Mouse (Mus musculus) ES-E14 (cell line): ENCODE measurements at regions not wholly inside any gene's neighbourhood (a gene's known extent, or its start where the extent isn't known, plus 50 kb on each side); places are given as distances from the start of the nearest gene placed in this dataset.

Experiments used
- DNase-seq: peaks from one replicate; pipeline ENCODE4 v3.0.0-alpha.2; 2013; ENCODE audit warnings: low read depth, low spot score
- H3K27ac ChIP-seq: 2 replicates; pipeline ENCODE4 v1.5.1; 2012; ENCODE audit warnings: low read depth, mild to moderate bottlenecking, low read length, moderate library complexity, mixed read lengths; ENCODE audit not compliant: poor library complexity, insufficient read depth, severe bottlenecking
- H3K36me3 ChIP-seq: 2 replicates; pipeline ENCODE4 v1.6.1; 2012; ENCODE audit warnings: mild to moderate bottlenecking, low read length, moderate library complexity, mixed read lengths; ENCODE audit not compliant: control insufficient read depth, poor library complexity, insufficient read depth, severe bottlenecking
- H3K4me1 ChIP-seq, 2 experiments: fragments of 150-350 bp in 1 of 2; sonication (generic) in 1 of 2; 2 replicates each; pipeline ENCODE4 v1.6.1; 2012; ENCODE audit warnings: low read length in 2 of 2, mild to moderate bottlenecking in 1 of 2, mixed read lengths in 1 of 2; ENCODE audit not compliant: control insufficient read depth in 2 of 2, insufficient read depth in 2 of 2, poor library complexity in 1 of 2
- H3K4me3 ChIP-seq, 2 experiments: fragments of 150-350 bp in 1 of 2; sonication (generic) in 1 of 2; 2 replicates each; pipeline ENCODE4 v1.5.1; 2012; ENCODE audit warnings: low read length in 2 of 2, low read depth in 1 of 2, mild to moderate bottlenecking in 1 of 2, mixed read lengths in 1 of 2; ENCODE audit not compliant: insufficient read depth in 1 of 2, poor library complexity in 1 of 2, severe bottlenecking in 1 of 2
- H3K9ac ChIP-seq: 2 replicates; pipeline ENCODE4 v1.6.1; 2012; ENCODE audit warnings: low read depth, mild to moderate bottlenecking, low read length, mixed read lengths; ENCODE audit not compliant: poor library complexity, insufficient read depth, severe bottlenecking
- H3K9me3 ChIP-seq: fragments of 150-350 bp; sonication (generic); 2 replicates; pipeline ENCODE4 v1.6.1; 2012; ENCODE audit warnings: low read depth, mild to moderate bottlenecking, low read length; ENCODE audit not compliant: control insufficient read depth, insufficient read depth
- CHD2 ChIP-seq: IDR thresholded peaks from 2 replicates; pipeline ENCODE4 v1.6.1; 2014; ENCODE audit warnings: mild to moderate bottlenecking, low read depth, low read length, inconsistent platforms
- HCFC1 ChIP-seq: IDR thresholded peaks from 2 replicates; pipeline ENCODE4 v1.6.1; 2012; ENCODE audit warnings: low read length, inconsistent platforms, borderline replicate concordance; ENCODE audit not compliant: insufficient read depth
- MAFK ChIP-seq: IDR thresholded peaks from 2 replicates; pipeline ENCODE4 v1.6.1; 2014; ENCODE audit warnings: mild to moderate bottlenecking, low read depth, low read length, inconsistent platforms; ENCODE audit not compliant: insufficient read depth
- ZC3H11A ChIP-seq: IDR thresholded peaks from 2 replicates; pipeline ENCODE4 v1.6.1; 2012; ENCODE audit warnings: low read depth, mild to moderate bottlenecking, inconsistent platforms, low read length, borderline replicate concordance
- ZNF384 ChIP-seq: IDR thresholded peaks from 2 replicates; pipeline ENCODE4 v1.6.1; 2012; ENCODE audit warnings: low read depth, low read length, inconsistent platforms
- in situ Hi-C, 2 experiments: fragments of 600-800 bp; cut with MboI; formaldehyde crosslinking; loops; one replicate each; pipeline ENCODE4 v1.15.1; 2025; ENCODE audit warnings: low sequenced_read_pairs in 2 of 2, inconsistent platforms in 1 of 2; ENCODE audit not compliant: unreplicated experiment in 2 of 2

- no peaks in the 10 kb centered on the region; a peak in 1 of 4 replicates for H3K4me1 ChIP-seq
- no peak overlapping the region for H3K9ac ChIP-seq
- in situ Hi-C loops = no loop called here
- H3K36me3 ChIP-seq = no peaks in the 10 kb centered on the region
- no peak overlapping the region for H3K4me3 ChIP-seq
- no peak for DNase-seq
- H3K9me3 ChIP-seq = no peaks in the 10 kb centered on the region
- no peak for TF ChIP-seq CHD2
- no peak for TF ChIP-seq HCFC1
- no peak for TF ChIP-seq MAFK
- no peak for TF ChIP-seq ZC3H11A
- TF ChIP-seq ZNF384 = no peak
- no peak overlapping the region for H3K27ac ChIP-seq
Measured at GRCm38 (mm10) chr17:49226016-49226400, 202.2 kb upstream of the Mocs1 start.

DNA sequence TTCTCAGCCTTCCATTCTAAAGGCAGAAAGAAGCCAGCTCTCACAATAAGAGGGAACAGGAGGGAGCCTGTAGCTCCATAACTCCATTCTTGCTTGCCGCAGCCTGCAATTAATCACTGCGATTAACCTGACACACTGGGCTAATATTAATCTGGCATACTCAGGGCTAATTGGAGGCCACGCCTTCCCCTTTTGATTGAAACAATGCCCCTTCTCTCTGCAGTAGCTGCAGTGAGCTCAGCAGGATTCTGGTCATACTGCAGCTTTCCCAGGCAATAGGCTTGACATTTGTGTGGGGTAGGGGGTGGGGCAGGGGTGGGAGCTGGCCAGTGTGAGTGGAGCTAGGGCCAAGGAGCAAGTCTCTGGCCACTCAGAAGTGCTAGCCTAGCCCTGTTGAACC is 196.9 kb upstream of the Mocs1 start:
- Histone ChIP-seq H3K9me3 (no peaks in the 10 kb centered on the region), H3K4me3 (no peak overlapping the region), H3K9ac (no peak overlapping the region), H3K36me3 (no peaks in the 10 kb centered on the region), H3K4me1 (no peaks in the 10 kb centered on the region), H3K27ac (no peak overlapping the region)
- in situ Hi-C loops = no loop called here
- DNase-seq = no peak
- TF ChIP-seq HCFC1 (no peak), ZNF384 (no peak), MAFK (no peak), CHD2 (no peak), ZC3H11A (no peak)

DNA sequence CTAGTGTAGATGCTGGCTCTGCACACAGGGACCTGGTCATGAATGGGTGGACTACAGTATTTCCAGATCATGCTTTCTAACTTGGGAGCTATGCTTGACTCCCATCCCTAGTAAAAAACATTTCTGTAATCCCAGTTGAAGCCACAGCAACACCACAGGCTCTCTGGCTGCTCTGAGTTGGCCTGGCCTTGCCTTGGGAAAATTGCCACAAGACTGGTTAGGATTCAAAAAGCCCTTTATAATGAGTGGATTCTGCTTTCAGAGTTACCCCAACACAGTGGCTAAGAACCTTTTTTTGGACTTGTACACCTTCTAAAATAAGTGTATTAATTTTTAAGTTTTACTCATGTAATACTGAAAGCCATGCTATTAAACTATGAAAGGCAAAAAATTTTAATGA is 188.1 kb upstream of the Mocs1 start:
- H3K4me3 ChIP-seq = no peak overlapping the region
- in situ Hi-C loops = no loop called here
- H3K27ac ChIP-seq = no peak overlapping the region
- TF ChIP-seq ZNF384 (no peak), HCFC1 (no peak), CHD2 (no peak), ZC3H11A (no peak), MAFK (no peak)
- no peaks in the 10 kb centered on the region for H3K36me3 ChIP-seq
- DNase-seq = no peak
- no peaks in the 10 kb centered on the region for H3K4me1 ChIP-seq
- no peak overlapping the region for H3K9ac ChIP-seq
- H3K9me3 ChIP-seq = no peaks in the 10 kb centered on the region

DNA sequence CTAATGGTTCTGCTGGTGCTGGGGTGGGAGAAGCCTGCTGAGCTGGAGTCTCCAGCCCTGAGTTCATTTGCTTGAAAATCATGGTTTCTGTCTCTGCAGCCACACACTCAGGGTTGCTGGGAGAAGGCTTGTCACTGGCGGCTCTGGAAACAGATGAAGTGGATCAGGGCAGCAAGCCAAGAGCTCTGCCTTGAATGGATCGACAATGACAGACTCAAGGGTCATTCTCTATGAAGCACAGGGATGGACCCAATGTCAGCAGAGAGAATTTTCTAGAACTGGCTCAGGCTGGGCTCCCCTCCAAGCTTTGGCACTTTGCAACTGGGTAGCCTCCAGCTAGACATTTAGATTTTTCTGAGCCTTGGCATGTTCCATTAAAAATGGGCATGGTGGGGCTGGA is 184.7 kb upstream of the Mocs1 start:
- in situ Hi-C loops = no loop called here
- no peak for TF ChIP-seq ZNF384
- no peak for TF ChIP-seq CHD2
- TF ChIP-seq HCFC1 = no peak
- no peak overlapping the region for H3K4me3 ChIP-seq
- no peak for DNase-seq
- H3K4me1 ChIP-seq = no peaks in the 10 kb centered on the region
- H3K9me3 ChIP-seq = no peaks in the 10 kb centered on the region
- H3K36me3 ChIP-seq = no peaks in the 10 kb centered on the region
- no peak overlapping the region for H3K27ac ChIP-seq
- H3K9ac ChIP-seq = no peak overlapping the region

- in situ Hi-C loops = no loop called here
- Histone ChIP-seq H3K4me1 (no peaks in the 10 kb centered on the region), H3K9ac (no peak overlapping the region), H3K36me3 (no peaks in the 10 kb centered on the region), H3K9me3 (no peaks in the 10 kb centered on the region), H3K27ac (no peak overlapping the region), H3K4me3 (no peak overlapping the region)
- TF ChIP-seq ZC3H11A (0 out of 2 replicates have a peak, but pooled peaks have one; percentile 25), HCFC1 (no peak)
- DNase-seq = no peak
Measured at GRCm38 (mm10) chr17:49245013-49245412, 183.1 kb upstream of the Mocs1 start.
